Mouse (Mus musculus) hindbrain, embryonic 11.5 days (tissue): ENCODE data around the gene Dazap1. TPM values are rescaled to one million over a fixed set of nuclear protein-coding genes. Genes with fewer than 3 reads are reported as not detected.
A peak's percentile ranks its signal among the peaks of the same experiment; 100 is the strongest.
"Not testable (repeated sequence)": the region's sequence is repeated elsewhere in the genome, so short reads cannot be mapped to it uniquely, and the experiment has no call there.

Source experiments
- ATAC-seq: fragments of 200-750 bp; cut with Nextera tagmentation; 2 replicates; pipeline ENCODE4 v1.8.0; 2017; ENCODE audit warnings: mild to moderate bottlenecking, moderate TSS enrichment, moderate library complexity; ENCODE audit not compliant: low FRiP score
- DNase-seq: peaks from one replicate; pipeline ENCODE4 v3.0.0-alpha.2; 2015; ENCODE audit warnings: low spot score
- H3K27ac ChIP-seq: fragments of 300-500 bp; sonication (generic); 2 replicates; pipeline ENCODE4 v1.5.1; 2014; ENCODE audit warnings: mild to moderate bottlenecking, low read depth, low read length
- H3K27me3 ChIP-seq: fragments of 300-500 bp; sonication (generic); 2 replicates; pipeline ENCODE4 v1.6.1; 2014; ENCODE audit warnings: mild to moderate bottlenecking, low read length, moderate library complexity, mixed read lengths; ENCODE audit not compliant: control insufficient read depth, insufficient read depth
- H3K36me3 ChIP-seq: fragments of 300-500 bp; sonication (generic); 2 replicates; pipeline ENCODE4 v1.6.1; 2014; ENCODE audit warnings: mild to moderate bottlenecking, low read length, moderate library complexity, mixed read lengths; ENCODE audit not compliant: control insufficient read depth, insufficient read depth
- H3K4me1 ChIP-seq: fragments of 300-500 bp; sonication (generic); replicated peaks from 2 replicates; pipeline ENCODE4 v1.6.1; 2014; ENCODE audit warnings: low read length, mixed read lengths; ENCODE audit not compliant: control insufficient read depth, insufficient read depth
- H3K4me2 ChIP-seq: fragments of 300-500 bp; sonication (generic); replicated peaks from 2 replicates; pipeline ENCODE4 v1.6.1; 2014; ENCODE audit warnings: mild to moderate bottlenecking, low read depth, low read length
- H3K4me3 ChIP-seq: fragments of 300-500 bp; sonication (generic); 2 replicates; pipeline ENCODE4 v1.5.1; 2014; ENCODE audit warnings: low read depth, low read length
- H3K9ac ChIP-seq: fragments of 300-500 bp; sonication (generic); 2 replicates; pipeline ENCODE4 v1.6.1; 2014; ENCODE audit warnings: low read depth, low read length
- H3K9me3 ChIP-seq: fragments of 300-500 bp; sonication (generic); 2 replicates; pipeline ENCODE4 v1.6.1; 2016; ENCODE audit warnings: low read length; ENCODE audit not compliant: control insufficient read depth
- WGBS: fragments of 180-500 bp; shearing (Covaris S2); extraction: QIAGEN DNeasy Blood & Tissue Kit; methylation state at CpG from one replicate; pipeline ENCODE4 v1.1.7; 2014; 5-methylcytosine and 5-hydroxymethylcytosine counted together
- polyA plus RNA-seq: library from polyadenylated mRNA; unstranded; fragments of >200 nt; fragmentation: Nextera tagmentation; extraction: Ambion mirVana; gene quantifications from 2 replicates; pipeline ENCODE4 v1.2.1, GENCODE M21; 2014

Gene Dazap1
- polyA plus RNA-seq, 1 experiment from 2014 or later = 46.8 TPM

- Histone ChIP-seq H3K9me3 (no peaks in the 10 kb centered on the region), H3K9ac (peak overlapping the region; percentile 27; the same call in 1 of the 2 replicates), H3K4me3 (no peak overlapping the region), H3K4me2 (no peak overlapping the region), H3K27me3 (no peaks in the 10 kb centered on the region), H3K27ac (peak overlapping the region; percentile 42), H3K36me3 (peaks cover 10% of the 10 kb centered on the region), H3K4me1 (peaks cover 3% of the 10 kb centered on the region)
- 5% methylated on average over 4 of the region's 4 CpGs for WGBS
- no peak for ATAC-seq
- peak; percentile 91 for DNase-seq
These were observed 15.7 kb upstream of the Dazap1 start for GRCm38 (mm10) chr10:80245600-80245999.

DNA sequence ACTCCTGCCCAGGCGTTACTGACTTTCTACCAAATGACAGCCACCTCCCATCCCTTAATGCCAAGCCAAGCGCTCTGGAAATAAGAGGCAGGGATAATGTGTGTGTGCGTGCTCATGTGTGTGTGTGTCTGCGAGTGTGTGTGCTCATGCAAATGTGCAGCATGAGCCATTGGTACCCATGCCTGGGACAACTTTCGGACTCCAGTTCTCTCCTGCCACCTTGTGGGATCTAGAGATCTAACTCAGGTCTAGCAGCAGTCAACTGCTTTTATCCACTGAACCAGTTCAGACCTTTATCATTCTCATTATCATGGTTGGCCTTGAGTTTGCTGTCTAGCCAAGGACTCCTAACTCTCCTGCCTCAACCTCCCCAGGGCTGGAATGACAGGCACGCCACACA lies 13.4 kb upstream of the Dazap1 start:
- DNase-seq (peak; percentile 29), ATAC-seq (no peak)
- no peak overlapping the region for H3K4me3 ChIP-seq
- H3K36me3 ChIP-seq = no peaks in the 10 kb centered on the region
- peaks cover 3% of the 10 kb centered on the region; the same call in 1 of the 2 replicates for H3K4me1 ChIP-seq
- WGBS = 52% methylated on average over 6 of the region's 6 CpGs
- H3K9ac ChIP-seq = no peak overlapping the region
- H3K4me2 ChIP-seq = no peak overlapping the region
- no peaks in the 10 kb centered on the region for H3K9me3 ChIP-seq
- H3K27me3 ChIP-seq = no peaks in the 10 kb centered on the region
- H3K27ac ChIP-seq = no peak overlapping the region

DNA sequence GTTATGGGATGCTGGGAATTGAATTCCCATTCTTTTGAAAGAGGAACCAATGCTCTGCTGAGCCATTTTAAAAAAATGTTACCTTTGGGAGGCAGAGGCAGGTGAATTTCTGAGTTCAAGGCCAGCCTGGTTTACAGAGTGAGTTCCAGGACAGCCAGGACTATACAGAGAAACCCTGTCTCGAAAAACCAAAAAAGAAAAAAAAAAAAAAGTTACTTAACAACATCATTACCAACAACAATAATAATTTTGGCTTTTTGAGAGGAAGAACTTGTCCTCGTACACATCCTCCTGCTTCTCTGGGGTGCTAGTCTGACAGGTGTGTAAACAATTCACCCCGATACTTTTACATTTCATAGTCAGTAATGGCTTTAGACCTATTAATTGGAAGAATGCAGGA lies 12.8 kb upstream of the Dazap1 start:
- not testable (repeated sequence) for H3K27me3 ChIP-seq, H3K4me1 ChIP-seq, H3K9ac ChIP-seq, H3K9me3 ChIP-seq, ATAC-seq, H3K27ac ChIP-seq, H3K4me3 ChIP-seq, DNase-seq, H3K36me3 ChIP-seq, H3K4me2 ChIP-seq
- WGBS = 48% methylated on average over 3 of the region's 3 CpGs

- Histone ChIP-seq H3K9me3 (no peaks in the 10 kb centered on the region), H3K36me3 (no peaks in the 10 kb centered on the region), H3K4me2 (peak within 1 kb of the TSS; percentile 74), H3K27me3 (no peaks in the 10 kb centered on the region), H3K4me1 (peaks cover 3% of the 10 kb centered on the region; the same call in 1 of the 2 replicates), H3K27ac (peak within 1 kb of the TSS; percentile 70), H3K9ac (peak within 1 kb of the TSS; percentile 81), H3K4me3 (peak within 1 kb of the TSS; percentile 75)
- peak; percentile 95 for DNase-seq
- ATAC-seq = peak; percentile 87
- under 1% methylated on average over 53 of the region's 53 CpGs for WGBS
These were observed 12.2 kb upstream of the Dazap1 start, which contains the start of gene Ndufs7 for GRCm38 (mm10) chr10:80248971-80249640. Ndufs7 (plus strand) TSS chr10:80249121.

DNA sequence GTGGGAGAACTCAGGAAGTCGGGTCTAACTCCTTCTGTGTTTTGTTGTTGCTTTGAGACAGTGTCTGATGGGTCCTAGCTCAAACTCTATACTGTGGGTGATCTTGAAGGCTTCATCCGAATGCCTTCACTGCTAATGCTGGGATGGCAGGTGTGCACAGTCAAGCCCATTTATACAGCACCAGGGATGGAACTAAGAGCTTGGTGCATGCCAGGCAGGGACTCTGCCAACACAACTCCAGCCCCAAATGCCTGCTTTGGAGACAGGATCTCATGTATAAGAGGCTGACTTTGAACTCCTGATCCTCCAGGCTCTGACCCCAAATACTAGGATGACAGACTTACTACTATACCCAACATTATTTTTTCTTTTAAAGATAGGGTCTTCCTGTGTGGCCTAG lies 11.2 kb upstream of the Dazap1 start:
- Histone ChIP-seq H3K9ac (peak overlapping the region; percentile 81), H3K4me3 (peak overlapping the region; percentile 75), H3K36me3 (peaks cover 3% of the 10 kb centered on the region; the same call in 1 of the 2 replicates), H3K4me2 (peak overlapping the region; percentile 74), H3K27ac (no peak overlapping the region), H3K9me3 (no peaks in the 10 kb centered on the region), H3K4me1 (peaks cover 3% of the 10 kb centered on the region; the same call in 1 of the 2 replicates), H3K27me3 (no peaks in the 10 kb centered on the region)
- no peak for DNase-seq
- 45% methylated on average over 2 of the region's 2 CpGs for WGBS
- ATAC-seq = no peak

DNA sequence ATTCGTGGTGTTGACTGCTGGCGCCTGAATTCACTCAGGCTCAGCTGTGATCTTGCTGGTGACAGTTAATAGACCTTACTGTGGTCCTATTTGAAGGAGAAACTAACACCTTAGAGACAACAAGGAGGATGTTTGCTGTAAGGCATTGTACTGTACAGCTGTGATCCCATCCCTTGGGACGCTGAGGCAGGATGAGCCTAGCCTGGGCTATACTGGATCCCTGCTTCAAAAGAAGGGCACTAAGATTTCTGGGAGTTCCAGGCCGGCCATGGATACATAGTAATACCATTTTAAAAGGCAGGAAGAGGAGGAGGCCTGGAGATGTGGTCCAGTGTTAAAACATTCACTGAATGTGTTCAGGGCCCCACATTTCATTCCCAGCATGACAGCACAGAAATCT lies 10.7 kb upstream of the Dazap1 start:
- 84% methylated on average over 4 of the region's 4 CpGs for WGBS
- peak overlapping the region; percentile 75; the same call in 1 of the 2 replicates for H3K4me3 ChIP-seq
- no peaks in the 10 kb centered on the region; the same call in 1 of the 2 replicates for H3K4me1 ChIP-seq
- H3K9me3 ChIP-seq = no peaks in the 10 kb centered on the region
- H3K9ac ChIP-seq = no peak overlapping the region
- ATAC-seq (no peak), DNase-seq (no peak)
- H3K4me2 ChIP-seq = peak overlapping the region; percentile 74; the same call in 1 of the 2 replicates
- no peak overlapping the region for H3K27ac ChIP-seq
- H3K36me3 ChIP-seq = peaks cover 6% of the 10 kb centered on the region; the same call in 1 of the 2 replicates
- H3K27me3 ChIP-seq = no peaks in the 10 kb centered on the region

- no peaks in the 10 kb centered on the region for H3K27me3 ChIP-seq
- H3K9ac ChIP-seq = no peak overlapping the region
- ATAC-seq (no peak), DNase-seq (no peak)
- no peaks in the 10 kb centered on the region; the same call in 1 of the 2 replicates for H3K4me1 ChIP-seq
- H3K4me3 ChIP-seq = no peak overlapping the region
- no peak overlapping the region for H3K4me2 ChIP-seq
- H3K27ac ChIP-seq = no peak overlapping the region
- peaks cover 8% of the 10 kb centered on the region; the same call in 1 of the 2 replicates for H3K36me3 ChIP-seq
- H3K9me3 ChIP-seq = no peaks in the 10 kb centered on the region
These were observed 9.3 kb upstream of the Dazap1 start for GRCm38 (mm10) chr10:80252011-80252410.

GRCm38 (mm10) chr10:80252493-80253274 lies 8.6 kb upstream of the Dazap1 start:
- Histone ChIP-seq H3K9ac (no peak overlapping the region), H3K27ac (no peak overlapping the region), H3K4me1 (no peaks in the 10 kb centered on the region; the same call in 1 of the 2 replicates), H3K36me3 (peaks cover 8% of the 10 kb centered on the region; the same call in 1 of the 2 replicates), H3K4me3 (no peak overlapping the region), H3K9me3 (no peaks in the 10 kb centered on the region), H3K27me3 (no peaks in the 10 kb centered on the region), H3K4me2 (no peak overlapping the region)
- DNase-seq (no peak), ATAC-seq (no peak)
- WGBS = 95% methylated on average over 11 of the region's 11 CpGs
